Mouse (Mus musculus) embryonic facial prominence, embryonic 14.5 days (tissue): Measurements from ENCODE around the gene Sf3a1. TPM values are rescaled to one million over a fixed set of nuclear protein-coding genes. Genes with fewer than 3 reads are reported as not detected.
"Not testable (repeated sequence)": the region's sequence is repeated elsewhere in the genome, so short reads cannot be mapped to it uniquely, and the experiment has no call there.

Experiments
- ATAC-seq: fragments of 200-750 bp; cut with Nextera tagmentation; 2 replicates; pipeline ENCODE4 v1.8.0; 2017; ENCODE audit warnings: low read depth, moderate number of reproducible peaks, moderate TSS enrichment
- DNase-seq: peaks from one replicate; pipeline ENCODE4 v3.0.0-alpha.2; 2015; ENCODE audit warnings: low spot score
- H3K27ac ChIP-seq: fragments of 300-500 bp; sonication (generic); replicated peaks from 2 replicates; pipeline ENCODE4 v1.5.1; 2014; ENCODE audit warnings: low read depth, mild to moderate bottlenecking, low read length, moderate library complexity
- H3K27me3 ChIP-seq: fragments of 300-500 bp; sonication (generic); replicated peaks from 2 replicates; pipeline ENCODE4 v1.6.1; 2014; ENCODE audit warnings: low read length; ENCODE audit not compliant: control insufficient read depth, insufficient read depth
- H3K36me3 ChIP-seq: fragments of 300-500 bp; sonication (generic); 2 replicates; pipeline ENCODE4 v1.6.1; 2014; ENCODE audit warnings: low read length, mixed read lengths; ENCODE audit not compliant: control insufficient read depth, insufficient read depth
- H3K4me1 ChIP-seq: fragments of 300-500 bp; sonication (generic); 2 replicates; pipeline ENCODE4 v1.6.1; 2014; ENCODE audit warnings: antibody characterized with exemption, low read length; ENCODE audit not compliant: control insufficient read depth, insufficient read depth
- H3K4me2 ChIP-seq: fragments of 300-500 bp; sonication (generic); 2 replicates; pipeline ENCODE4 v1.6.1; 2014; ENCODE audit warnings: low read depth, mild to moderate bottlenecking, low read length, moderate library complexity, mixed read lengths
- H3K4me3 ChIP-seq: fragments of 300-500 bp; sonication (generic); 2 replicates; pipeline ENCODE4 v1.5.1; 2014; ENCODE audit warnings: low read depth, mild to moderate bottlenecking, low read length
- H3K9ac ChIP-seq: fragments of 300-500 bp; sonication (generic); 2 replicates; pipeline ENCODE4 v1.6.1; 2014; ENCODE audit warnings: low read depth, mild to moderate bottlenecking, low read length, moderate library complexity, mixed read lengths
- H3K9me3 ChIP-seq: fragments of 300-500 bp; sonication (generic); 2 replicates; pipeline ENCODE4 v1.6.1; 2016; ENCODE audit warnings: low read length; ENCODE audit not compliant: control insufficient read depth
- WGBS: fragments of 180-500 bp; shearing (Covaris S2); extraction: QIAGEN DNeasy Blood & Tissue Kit; methylation state at CpG from one replicate; pipeline ENCODE4 v1.1.7; 2014; 5-methylcytosine and 5-hydroxymethylcytosine counted together
- polyA plus RNA-seq: library from polyadenylated mRNA; unstranded; fragments of >200 nt; fragmentation: Nextera tagmentation; extraction: Ambion mirVana; gene quantifications from 2 replicates; pipeline ENCODE4 v1.2.1, GENCODE M21; 2014

Sf3a1 gene
- polyA plus RNA-seq, 1 experiment from 2014 or later, result 51.4 TPM

DNA sequence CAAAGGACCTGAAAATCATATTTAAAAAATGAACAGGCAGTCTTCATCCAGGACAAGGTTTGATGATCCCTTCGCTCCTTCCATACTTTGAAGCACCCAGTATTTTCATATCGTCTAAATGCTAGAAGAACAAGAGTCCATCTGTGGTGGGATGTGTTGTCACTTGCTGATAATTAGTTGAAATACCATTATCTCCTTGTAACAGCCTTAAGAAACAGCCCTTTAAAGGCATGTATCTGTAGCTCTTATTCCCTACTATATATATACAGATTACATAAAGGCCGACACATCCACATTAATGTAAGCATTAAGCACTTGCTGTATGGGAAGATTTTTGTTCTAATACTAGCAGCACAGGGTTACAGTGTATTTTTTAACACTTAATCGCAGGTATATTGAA is 31.7 kb upstream of the Sf3a1 start:
- peaks cover 22% of the 10 kb centered on the region; the same call in 1 of the 2 replicates for H3K9me3 ChIP-seq
- not testable (repeated sequence) for H3K4me3 ChIP-seq, H3K9ac ChIP-seq, H3K27me3 ChIP-seq, H3K4me2 ChIP-seq, ATAC-seq, H3K36me3 ChIP-seq, DNase-seq, H3K27ac ChIP-seq, H3K4me1 ChIP-seq
- 86% methylated on average over 4 of the region's 4 CpGs for WGBS

DNA sequence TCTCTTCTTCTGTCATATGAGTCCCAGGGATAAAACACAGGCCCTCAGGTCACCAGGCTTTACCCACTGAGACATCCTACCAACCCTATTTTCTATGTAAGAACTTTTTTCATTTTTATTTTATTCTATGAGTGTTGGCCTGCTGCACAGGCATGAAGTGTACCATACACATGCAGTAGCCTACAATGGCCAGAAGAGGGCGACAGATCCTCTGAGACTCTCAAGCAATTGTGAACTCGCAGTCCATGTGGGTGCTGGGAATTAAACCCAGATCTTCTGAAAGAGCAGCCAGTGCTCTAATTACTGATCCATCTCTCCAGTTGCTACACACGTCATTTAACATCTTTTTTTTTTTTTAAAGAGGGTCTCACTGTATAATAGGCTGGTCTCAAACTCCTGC is 26.7 kb upstream of the Sf3a1 start:
- Histone ChIP-seq H3K9me3 (no peaks in the 10 kb centered on the region), H3K4me2 (no peak overlapping the region), H3K27ac (no peak overlapping the region), H3K27me3 (no peaks in the 10 kb centered on the region), H3K36me3 (peaks cover 16% of the 10 kb centered on the region), H3K4me3 (no peak overlapping the region), H3K9ac (no peak overlapping the region), H3K4me1 (peaks cover 4% of the 10 kb centered on the region)
- no peak for DNase-seq
- WGBS, result 64% methylated on average over 3 of the region's 3 CpGs
- ATAC-seq, result no peak

DNA sequence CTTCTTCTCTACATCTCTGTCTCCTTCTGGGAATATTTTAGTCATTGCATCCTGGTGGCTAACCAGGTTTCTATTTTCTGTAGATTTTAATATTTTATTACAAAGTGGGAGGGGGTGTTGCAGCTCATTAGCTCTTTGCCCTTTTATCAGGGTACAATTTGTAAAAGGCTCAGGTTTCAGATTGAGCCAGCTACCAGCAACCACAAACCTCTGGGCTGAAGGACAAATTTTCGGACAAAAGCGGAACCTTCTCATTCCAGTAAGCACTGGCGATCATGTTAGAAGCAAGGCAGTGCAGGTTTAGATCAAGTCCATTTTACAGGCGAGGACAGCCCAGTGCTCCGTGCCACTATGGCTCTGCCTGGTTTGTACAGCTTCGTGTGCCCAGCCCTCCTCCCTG is 25.8 kb upstream of the Sf3a1 start:
- no peak for ATAC-seq
- H3K36me3 ChIP-seq, result peaks cover 26% of the 10 kb centered on the region
- peak overlapping the region; percentile 98 for H3K9ac ChIP-seq

DNA sequence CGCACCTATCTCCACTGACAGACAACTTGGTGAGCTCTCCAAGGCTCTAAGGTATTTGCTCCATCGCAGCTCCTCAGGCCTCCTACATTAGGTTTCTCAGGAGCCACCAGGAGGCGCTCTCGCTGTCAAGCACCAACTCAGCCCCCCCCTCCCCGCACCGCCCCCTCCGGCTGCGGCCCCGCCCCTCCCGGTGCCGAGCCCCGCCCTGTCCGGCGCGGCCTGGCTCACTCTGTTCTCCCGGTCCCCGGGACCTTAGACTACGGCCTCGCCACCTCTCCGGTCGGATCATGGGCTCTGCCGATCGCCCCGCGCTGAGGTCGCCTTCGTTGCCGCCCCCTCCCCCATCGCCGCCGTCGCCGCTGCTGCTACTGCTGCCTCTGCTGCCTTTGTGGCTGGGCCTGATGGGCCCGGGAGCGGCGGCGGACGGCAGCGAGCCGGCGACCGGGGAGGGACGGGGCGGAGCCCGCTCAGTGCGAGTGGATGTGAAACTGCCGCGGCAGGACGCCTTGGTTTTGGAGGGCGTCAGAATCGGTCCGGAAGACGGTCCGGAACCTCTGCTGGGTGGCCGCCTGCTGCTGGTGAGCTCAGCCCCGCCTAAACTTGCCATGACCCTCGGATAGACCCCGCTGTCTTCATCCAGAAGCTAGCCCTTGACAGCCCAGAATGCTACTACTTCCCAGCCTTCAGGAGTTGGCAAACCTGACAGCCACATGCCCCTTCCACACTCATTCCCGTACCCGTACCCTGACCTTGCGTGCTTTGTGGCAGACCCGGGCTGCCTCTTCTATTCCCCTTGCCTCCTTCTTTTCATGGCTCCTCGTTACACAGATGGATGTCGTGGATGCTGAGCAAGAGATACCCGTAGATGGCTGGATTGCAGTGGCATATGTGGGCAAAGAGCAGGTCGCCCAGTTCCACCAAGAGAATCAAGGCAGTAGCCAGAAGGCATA is 24.9 kb upstream of the Sf3a1 start, which contains the start of gene Rnf215:
Gene Rnf215 (plus strand): TSS at position 217 of the 950 bp plus-strand sequence.
- Histone ChIP-seq H3K9me3 (no peaks in the 10 kb centered on the region), H3K27ac (peak within 1 kb of the TSS; percentile 74), H3K9ac (peak within 1 kb of the TSS; percentile 98), H3K4me3 (peak within 1 kb of the TSS; percentile 89), H3K27me3 (no peaks in the 10 kb centered on the region), H3K36me3 (peaks cover 34% of the 10 kb centered on the region), H3K4me1 (peaks cover 4% of the 10 kb centered on the region), H3K4me2 (peak within 1 kb of the TSS; percentile 89)
- WGBS, result 4% methylated on average over 31 of the region's 66 CpGs
- DNase-seq (peak; percentile 95), ATAC-seq (peak; percentile 92)

More for the DNA sequence above, 25.8 kb upstream of the Sf3a1 start:
- H3K27me3 ChIP-seq, result no peaks in the 10 kb centered on the region
- no peak overlapping the region for H3K27ac ChIP-seq
- H3K4me3 ChIP-seq, result peak overlapping the region; percentile 89; the same call in 1 of the 2 replicates
- H3K4me2 ChIP-seq, result peak overlapping the region; percentile 89; the same call in 1 of the 2 replicates
- H3K9me3 ChIP-seq, result no peaks in the 10 kb centered on the region
- H3K4me1 ChIP-seq, result peaks cover 4% of the 10 kb centered on the region
- WGBS, result 54% methylated on average over 6 of the region's 6 CpGs
- DNase-seq, result no peak

DNA sequence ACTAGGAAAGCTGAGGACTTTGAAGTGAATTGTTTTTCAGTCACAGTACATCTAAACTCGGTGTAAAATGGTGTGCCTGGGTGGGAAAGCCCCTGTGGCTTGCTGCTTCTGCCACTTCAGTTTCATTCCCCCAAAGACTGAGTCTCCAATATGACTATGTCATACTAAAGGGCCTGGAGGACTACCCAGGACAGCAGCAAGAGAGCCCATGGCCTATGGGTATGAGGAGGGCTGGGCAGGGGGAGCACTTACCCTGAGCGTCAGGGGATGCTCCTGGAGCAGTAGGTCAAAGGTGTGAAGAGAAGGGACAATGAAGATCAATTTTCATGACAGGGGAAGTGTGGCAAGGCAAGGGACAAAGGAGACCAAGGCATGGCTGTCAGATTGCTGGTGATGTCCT is 21.2 kb upstream of the Sf3a1 start:
- no peak overlapping the region for H3K9ac ChIP-seq
- H3K9me3 ChIP-seq, result no peaks in the 10 kb centered on the region
- no peak overlapping the region for H3K27ac ChIP-seq
- WGBS, result 76% methylated on average over 2 of the region's 2 CpGs
- no peak overlapping the region for H3K4me2 ChIP-seq
- H3K36me3 ChIP-seq, result peaks cover 68% of the 10 kb centered on the region
- H3K27me3 ChIP-seq, result no peaks in the 10 kb centered on the region
- no peak for DNase-seq
- H3K4me3 ChIP-seq, result no peak overlapping the region
- no peak for ATAC-seq
- peaks cover 4% of the 10 kb centered on the region for H3K4me1 ChIP-seq

DNA sequence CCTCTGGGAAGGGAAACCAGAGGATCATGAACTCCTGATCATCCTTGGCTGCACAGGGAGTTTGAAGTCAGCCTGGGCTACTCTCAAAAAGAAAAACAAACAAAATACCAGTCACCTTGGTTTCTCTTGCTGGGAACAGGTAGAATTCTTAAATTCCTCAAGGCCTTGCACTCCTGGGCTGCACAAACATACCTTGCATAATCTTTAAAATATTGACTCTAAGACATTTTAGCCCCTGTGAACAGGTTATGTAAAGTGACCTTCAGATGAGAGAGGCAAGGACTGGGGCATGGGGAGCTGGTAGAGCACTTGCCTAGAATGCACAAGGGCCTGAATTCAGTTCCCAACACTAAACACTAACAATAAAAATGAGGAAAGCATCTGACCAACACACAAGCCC is 18.6 kb upstream of the Sf3a1 start:
- Histone ChIP-seq H3K9ac (no peak overlapping the region), H3K27me3 (no peaks in the 10 kb centered on the region), H3K4me2 (no peak overlapping the region), H3K9me3 (no peaks in the 10 kb centered on the region), H3K27ac (no peak overlapping the region), H3K4me1 (no peaks in the 10 kb centered on the region; the same call in 1 of the 2 replicates), H3K36me3 (peaks cover 78% of the 10 kb centered on the region), H3K4me3 (no peak overlapping the region)
- DNase-seq (no peak), ATAC-seq (no peak)

DNA sequence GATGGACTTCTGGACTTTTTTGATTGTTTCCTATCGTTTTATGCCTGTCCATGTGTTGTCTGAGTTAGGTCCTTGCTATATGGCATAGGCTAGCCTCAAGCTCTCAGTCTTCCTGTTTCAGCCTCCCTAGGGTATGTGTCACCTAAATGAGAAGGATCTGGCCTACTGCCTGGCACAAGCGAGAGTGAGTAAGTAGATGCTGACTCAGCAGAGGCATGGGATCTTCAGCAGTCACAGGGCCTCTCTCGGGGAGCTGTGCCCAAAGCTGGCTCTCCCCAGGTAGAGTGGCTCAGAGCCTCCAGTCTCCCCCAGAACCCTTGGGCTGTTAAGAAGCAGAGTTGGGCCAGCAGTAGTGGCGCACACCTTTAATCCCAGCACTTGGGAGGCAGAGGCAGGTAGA is 17.8 kb upstream of the Sf3a1 start:
- no peak overlapping the region for H3K4me3 ChIP-seq
- H3K9ac ChIP-seq, result no peak overlapping the region
- H3K4me2 ChIP-seq, result no peak overlapping the region
- 94% methylated on average over 4 of the region's 4 CpGs for WGBS
- H3K36me3 ChIP-seq, result peaks cover 77% of the 10 kb centered on the region
- H3K9me3 ChIP-seq, result no peaks in the 10 kb centered on the region
- no peaks in the 10 kb centered on the region for H3K4me1 ChIP-seq
- DNase-seq (no peak), ATAC-seq (no peak)
- H3K27me3 ChIP-seq, result no peaks in the 10 kb centered on the region
- H3K27ac ChIP-seq, result no peak overlapping the region

DNA sequence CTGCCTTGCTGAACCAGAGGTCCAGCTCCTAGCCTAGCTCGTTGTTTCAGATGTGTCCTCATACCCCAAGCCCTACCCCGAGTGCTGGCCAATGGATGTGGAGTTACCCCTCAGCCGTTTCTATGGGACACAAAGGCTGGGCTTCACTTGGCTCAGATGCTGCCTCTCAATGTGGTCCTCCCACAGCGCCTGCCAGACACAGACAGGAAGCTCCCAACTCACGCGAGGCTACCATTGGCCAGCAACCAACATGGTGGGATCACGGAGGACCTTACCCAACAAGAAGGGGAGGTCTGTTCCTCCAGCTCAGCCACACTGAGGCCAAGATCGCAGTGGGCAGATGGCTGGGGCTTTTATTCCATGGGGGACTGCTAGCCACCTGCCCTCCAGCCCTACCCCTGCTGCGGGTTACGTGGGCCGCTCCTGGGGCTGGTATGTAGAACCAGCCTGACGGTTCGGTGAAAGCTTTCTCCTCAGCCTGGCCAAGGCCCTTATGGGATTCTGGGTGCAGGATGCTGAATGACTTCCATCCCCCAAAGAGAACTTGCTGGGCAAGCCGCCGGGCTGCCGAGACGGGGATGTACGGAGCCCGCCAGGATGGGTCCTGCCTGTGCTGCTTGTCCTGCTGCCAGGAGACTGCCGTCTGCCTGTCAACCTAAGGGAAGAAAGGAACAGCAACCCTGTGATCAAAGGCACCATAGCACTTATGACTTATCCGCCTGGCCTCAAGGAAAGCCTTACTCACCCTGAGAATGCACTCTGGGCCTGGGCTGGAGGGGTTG is 16.7 kb upstream of the Sf3a1 start:
- H3K9ac ChIP-seq, result no peak overlapping the region
- H3K4me1 ChIP-seq, result no peaks in the 10 kb centered on the region
- no peak for ATAC-seq
- no peak overlapping the region for H3K27ac ChIP-seq
- no peaks in the 10 kb centered on the region for H3K27me3 ChIP-seq
- H3K4me2 ChIP-seq, result no peak overlapping the region
- WGBS, result 88% methylated on average over 21 of the region's 21 CpGs
- no peak overlapping the region for H3K4me3 ChIP-seq
- no peaks in the 10 kb centered on the region for H3K9me3 ChIP-seq
- DNase-seq, result no peak
- H3K36me3 ChIP-seq, result peaks cover 68% of the 10 kb centered on the region
